Mouse (Mus musculus): Measurements from ENCODE around the gene Rps6ka1. TPM values are rescaled to one million over a fixed set of nuclear protein-coding genes. Genes with fewer than 3 reads are reported as not detected.

The Rps6ka1 gene
- polyA plus RNA-seq, 1 experiment from 2014 or later = 53.3 TPM

DNA sequence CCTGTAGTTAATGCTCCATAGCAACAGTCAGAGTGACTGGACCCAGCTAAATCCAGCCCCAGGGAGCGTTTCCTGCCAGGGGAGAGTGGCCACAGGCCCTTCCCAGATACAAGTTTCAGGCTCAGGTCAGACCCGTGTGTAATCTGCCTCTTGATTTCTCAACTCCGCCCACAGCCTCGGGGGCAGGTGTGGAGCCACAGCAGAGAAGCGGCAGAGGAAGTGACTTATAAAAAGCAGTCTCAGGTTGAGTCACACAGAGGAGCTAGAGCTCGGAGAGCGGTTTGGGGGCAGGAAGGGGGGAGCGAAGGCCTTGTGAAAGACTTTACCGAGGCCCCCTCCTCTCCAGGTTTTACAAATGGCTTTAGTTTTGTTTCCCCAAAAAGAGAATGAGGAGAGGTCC lies 46.6 kb downstream of the Rps6ka1 start:
- 0 out of 2 replicates have a peak, but pooled peaks cover 4% of the 10 kb centered on the region for H3K36me3 ChIP-seq
- no peaks in the 10 kb centered on the region for H3K27me3 ChIP-seq (ENCODE audit: low read depth, poor library complexity, severe bottlenecking)
- peaks cover 8% of the 10 kb centered on the region; the same call in 1 of the 2 replicates for H3K4me1 ChIP-seq
- H3K9me3 ChIP-seq (replicated peaks) = no peaks in the 10 kb centered on the region
- DNase-seq (ENCODE audit: low spot score) = no peak
- H3K27ac ChIP-seq = peak overlapping the region; percentile 1
- no peak overlapping the region for H3K4me3 ChIP-seq
- 40% methylated on average over 9 of the region's 9 CpGs for WGBS

DNA sequence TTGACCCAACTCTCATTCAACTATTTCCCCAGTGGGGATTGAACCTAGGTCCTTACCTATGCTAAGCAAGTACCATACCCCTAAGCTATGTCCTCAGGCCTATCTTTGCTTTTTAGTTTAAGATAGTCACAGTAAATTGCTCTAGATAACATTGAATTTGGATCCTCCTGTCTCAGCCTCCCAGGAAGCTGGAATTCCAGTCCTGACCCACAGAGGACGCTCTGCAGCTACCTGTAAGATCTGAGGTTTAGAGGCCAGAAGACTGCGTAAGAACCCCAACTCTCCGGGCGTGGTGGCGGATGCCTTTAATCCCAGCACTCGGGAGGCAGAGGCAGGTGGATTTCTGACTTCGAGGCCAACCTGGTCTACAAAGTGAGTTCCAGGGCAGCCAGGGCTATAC lies 47.1 kb downstream of the Rps6ka1 start:
- no peak for DNase-seq (ENCODE audit: low spot score)
- H3K9me3 ChIP-seq (replicated peaks) = no peaks in the 10 kb centered on the region
- no peak overlapping the region for H3K27ac ChIP-seq
- WGBS = 96% methylated on average over 7 of the region's 7 CpGs
- H3K27me3 ChIP-seq (ENCODE audit: low read depth, poor library complexity, severe bottlenecking) = no peaks in the 10 kb centered on the region
- no peak overlapping the region for H3K4me3 ChIP-seq
- H3K4me1 ChIP-seq = peaks cover 8% of the 10 kb centered on the region; the same call in 1 of the 2 replicates
- no peaks in the 10 kb centered on the region for H3K36me3 ChIP-seq

DNA sequence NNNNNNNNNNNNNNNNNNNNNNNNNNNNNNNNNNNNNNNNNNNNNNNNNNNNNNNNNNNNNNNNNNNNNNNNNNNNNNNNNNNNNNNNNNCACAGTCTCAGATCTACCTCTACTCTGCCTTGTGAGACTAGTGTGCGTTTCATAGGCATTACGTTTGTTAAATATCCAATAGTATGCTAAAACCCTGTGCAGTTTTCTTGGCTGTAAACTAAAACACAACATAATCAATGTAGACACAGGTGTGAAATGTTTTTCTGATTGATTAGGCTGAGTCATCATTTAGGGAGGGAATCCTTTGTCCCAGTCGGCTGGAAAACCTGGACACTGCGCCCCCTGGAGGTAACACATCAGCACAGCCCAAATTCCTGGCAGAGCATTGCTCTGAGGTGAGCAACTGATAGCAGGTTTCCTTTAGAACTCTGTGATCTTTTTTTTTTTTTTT lies 48.2 kb downstream of the Rps6ka1 start:
- Histone ChIP-seq H3K36me3 (no peaks in the 10 kb centered on the region), H3K27me3 (ENCODE audit: low read depth, poor library complexity, severe bottlenecking) (no peaks in the 10 kb centered on the region), H3K27ac (no peak overlapping the region), H3K9me3 (replicated peaks) (no peaks in the 10 kb centered on the region), H3K4me1 (peaks cover 8% of the 10 kb centered on the region; the same call in 1 of the 2 replicates), H3K4me3 (no peak overlapping the region)
- peak; percentile 49 for DNase-seq (ENCODE audit: low spot score)
- WGBS = 76% methylated on average over 4 of the region's 4 CpGs

DNA sequence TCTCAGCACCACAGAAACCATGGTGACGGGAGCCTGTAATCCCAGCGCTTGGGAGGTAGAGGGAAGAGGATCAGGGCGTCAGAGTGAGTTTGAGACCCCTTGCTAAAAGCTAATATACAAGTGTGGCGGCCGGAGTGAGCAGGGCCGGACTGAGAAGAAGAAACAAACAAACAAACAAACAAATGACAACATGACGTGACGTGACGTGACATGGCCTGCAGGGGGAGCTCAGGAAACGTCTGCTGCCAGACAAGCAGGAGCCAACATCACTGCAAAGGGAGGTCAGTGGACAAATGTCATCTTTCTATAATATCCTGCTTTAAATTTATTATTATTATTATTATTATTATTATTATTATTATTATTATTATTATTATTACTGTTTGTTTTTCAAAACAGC lies 51.0 kb downstream of the Rps6ka1 start:
- Histone ChIP-seq H3K9me3 (replicated peaks) (no peaks in the 10 kb centered on the region), H3K36me3 (no peaks in the 10 kb centered on the region), H3K27ac (no peak overlapping the region), H3K4me1 (peaks cover 8% of the 10 kb centered on the region; the same call in 1 of the 2 replicates), H3K4me3 (no peak overlapping the region), H3K27me3 (ENCODE audit: low read depth, poor library complexity, severe bottlenecking) (no peaks in the 10 kb centered on the region)
- 65% methylated on average over 10 of the region's 10 CpGs for WGBS
- peak; percentile 64 for DNase-seq (ENCODE audit: low spot score)

DNA sequence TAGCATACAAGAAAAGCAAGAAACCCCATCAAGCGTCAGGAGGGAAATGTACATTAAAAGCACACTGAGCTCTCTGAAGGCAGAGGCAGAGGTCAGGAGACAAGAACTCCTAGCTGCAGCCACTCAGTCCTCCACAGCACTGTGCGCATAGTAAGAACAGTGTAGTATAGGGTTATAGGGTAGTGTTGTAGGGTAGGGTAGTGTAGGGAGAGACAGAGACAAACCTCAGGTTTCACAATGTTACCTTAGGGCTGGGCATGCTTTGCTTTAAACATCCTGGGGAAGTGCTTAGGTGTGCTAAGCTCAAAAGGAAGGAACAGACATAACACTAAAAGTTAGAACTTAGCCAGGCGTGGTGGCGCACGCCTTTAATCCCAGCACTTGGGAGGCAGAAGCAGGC lies 52.4 kb downstream of the Rps6ka1 start:
- DNase-seq (ENCODE audit: low spot score) = no peak
- H3K27me3 ChIP-seq (ENCODE audit: low read depth, poor library complexity, severe bottlenecking) = no peaks in the 10 kb centered on the region
- 92% methylated on average over 5 of the region's 5 CpGs for WGBS
- H3K4me1 ChIP-seq = no peaks in the 10 kb centered on the region
- H3K36me3 ChIP-seq = no peaks in the 10 kb centered on the region
- H3K4me3 ChIP-seq = no peak overlapping the region
- H3K27ac ChIP-seq = no peak overlapping the region
- H3K9me3 ChIP-seq (replicated peaks) = no peaks in the 10 kb centered on the region

DNA sequence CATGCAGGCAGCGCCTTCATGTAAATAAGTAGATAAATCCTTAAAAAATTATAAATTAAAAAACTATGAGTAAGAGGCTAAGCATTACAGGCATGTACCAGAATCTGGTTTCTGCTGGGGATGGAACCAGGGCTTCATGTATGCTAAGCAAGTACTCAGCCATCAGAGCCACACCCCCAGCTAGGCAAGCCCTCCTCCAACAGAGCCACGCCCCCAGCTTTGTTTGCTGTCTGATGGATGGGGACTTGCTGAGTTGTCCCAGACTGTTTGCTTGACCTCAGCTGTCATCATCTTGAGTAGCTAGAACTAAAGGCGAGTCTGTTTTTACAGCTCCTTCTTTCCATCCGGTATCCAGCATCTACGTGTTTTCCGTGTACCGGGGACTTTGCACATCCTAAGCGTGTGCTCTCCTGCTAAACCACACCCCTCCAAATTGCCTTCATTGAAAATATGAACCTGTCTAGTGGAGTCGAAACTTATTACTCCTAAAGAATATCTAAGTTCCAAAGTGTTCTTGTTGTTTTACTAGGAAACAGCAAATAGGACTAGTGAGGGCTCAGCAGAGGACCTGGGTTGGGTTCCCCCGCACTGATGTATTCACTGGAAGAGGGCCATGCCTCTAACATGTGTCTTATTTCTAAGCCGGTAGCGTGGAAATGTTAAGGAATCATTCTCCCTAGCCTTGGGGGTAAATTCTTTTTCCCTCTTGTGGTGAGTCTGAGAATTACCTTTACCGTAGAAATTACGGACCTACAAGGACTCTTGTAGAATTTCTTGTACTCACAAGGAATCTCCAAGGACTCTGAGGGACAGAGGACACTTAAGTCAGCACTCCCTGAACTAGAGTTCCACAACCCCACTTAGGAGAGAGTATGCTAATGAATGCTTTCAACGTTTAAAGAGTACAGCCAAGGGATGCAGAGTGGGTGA lies 54.4 kb downstream of the Rps6ka1 start:
- Histone ChIP-seq H3K4me1 (peaks cover 15% of the 10 kb centered on the region), H3K27me3 (ENCODE audit: low read depth, poor library complexity, severe bottlenecking) (peaks cover 11% of the 10 kb centered on the region), H3K4me3 (no peak overlapping the region), H3K36me3 (no peaks in the 10 kb centered on the region), H3K9me3 (replicated peaks) (no peaks in the 10 kb centered on the region), H3K27ac (no peak overlapping the region)
- WGBS = 73% methylated on average over 15 of the region's 15 CpGs
- DNase-seq (ENCODE audit: low spot score) = no peak

DNA sequence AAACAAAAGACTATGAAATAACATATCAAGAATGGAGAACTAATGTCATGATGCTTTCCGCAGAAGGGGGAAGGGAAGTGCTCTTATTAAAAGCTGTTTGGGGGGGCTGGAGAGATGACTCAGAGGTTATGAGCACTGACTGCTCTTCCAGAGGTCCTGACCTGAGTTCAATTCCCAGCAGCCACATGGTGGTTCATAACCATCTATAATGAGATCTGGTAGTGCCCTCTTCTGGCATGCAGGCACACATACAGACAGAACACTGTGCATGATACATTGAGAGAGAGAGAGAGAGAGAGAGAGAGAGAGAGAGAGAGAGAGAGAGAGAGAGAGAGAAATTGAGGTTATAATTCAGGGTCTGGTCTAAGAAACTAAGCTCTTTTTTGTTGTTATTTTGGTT lies 57.1 kb downstream of the Rps6ka1 start:
- WGBS = 100% methylated on average over 1 of the region's 1 CpGs
- no peak for DNase-seq (ENCODE audit: low spot score)
- H3K9me3 ChIP-seq (replicated peaks) = no peaks in the 10 kb centered on the region
- no peaks in the 10 kb centered on the region for H3K36me3 ChIP-seq
- peaks cover 20% of the 10 kb centered on the region for H3K4me1 ChIP-seq
- H3K27me3 ChIP-seq (ENCODE audit: low read depth, poor library complexity, severe bottlenecking) = peaks cover 21% of the 10 kb centered on the region
- H3K4me3 ChIP-seq = no peak overlapping the region
- H3K27ac ChIP-seq = no peak overlapping the region

DNA sequence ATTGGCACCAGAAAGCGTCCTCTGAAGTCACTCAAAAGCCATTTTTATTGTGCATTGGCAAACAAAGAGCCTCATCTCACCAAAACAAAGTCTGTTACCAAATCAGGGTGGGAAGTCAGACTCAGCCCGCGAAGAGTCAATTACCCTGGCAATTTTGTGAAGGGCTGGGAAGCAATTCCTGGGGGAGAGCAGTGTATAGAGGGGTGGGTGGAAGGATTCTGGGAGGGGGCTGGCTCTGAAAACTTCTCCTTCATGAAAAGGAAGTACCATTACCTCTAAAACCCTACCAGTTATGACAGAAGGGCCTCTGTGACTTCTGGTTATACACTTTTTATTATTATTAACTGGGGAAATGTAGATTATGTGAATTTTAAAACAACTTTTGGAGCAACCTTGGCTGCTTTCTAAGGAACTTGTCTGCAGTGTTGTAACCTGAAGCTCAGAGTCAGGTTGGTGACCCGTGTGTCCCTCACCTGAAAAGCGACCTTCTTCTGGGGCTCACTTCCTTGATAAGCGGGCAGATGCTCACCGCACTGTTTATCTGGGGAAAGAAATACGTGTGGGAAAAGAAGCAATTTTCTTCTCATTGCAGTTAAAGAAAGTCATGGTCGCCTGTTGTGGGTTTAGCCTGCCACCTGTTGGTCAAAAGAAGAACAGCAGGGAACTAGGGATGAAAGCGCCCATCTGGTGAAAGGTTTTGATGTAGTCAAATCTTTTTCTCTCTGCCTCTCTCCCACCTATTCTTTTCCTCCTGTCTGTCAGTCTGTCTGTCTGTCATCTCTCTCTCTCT lies 58.1 kb downstream of the Rps6ka1 start:
- Histone ChIP-seq H3K9me3 (replicated peaks) (no peaks in the 10 kb centered on the region), H3K4me1 (peaks cover 20% of the 10 kb centered on the region), H3K4me3 (no peak overlapping the region), H3K27me3 (ENCODE audit: low read depth, poor library complexity, severe bottlenecking) (peaks cover 21% of the 10 kb centered on the region), H3K36me3 (no peaks in the 10 kb centered on the region), H3K27ac (0 out of 2 replicates have a peak overlapping the region, but pooled peaks have one; percentile 42)
- 7% methylated on average over 10 of the region's 10 CpGs for WGBS
- peak; percentile 76 for DNase-seq (ENCODE audit: low spot score)

DNA sequence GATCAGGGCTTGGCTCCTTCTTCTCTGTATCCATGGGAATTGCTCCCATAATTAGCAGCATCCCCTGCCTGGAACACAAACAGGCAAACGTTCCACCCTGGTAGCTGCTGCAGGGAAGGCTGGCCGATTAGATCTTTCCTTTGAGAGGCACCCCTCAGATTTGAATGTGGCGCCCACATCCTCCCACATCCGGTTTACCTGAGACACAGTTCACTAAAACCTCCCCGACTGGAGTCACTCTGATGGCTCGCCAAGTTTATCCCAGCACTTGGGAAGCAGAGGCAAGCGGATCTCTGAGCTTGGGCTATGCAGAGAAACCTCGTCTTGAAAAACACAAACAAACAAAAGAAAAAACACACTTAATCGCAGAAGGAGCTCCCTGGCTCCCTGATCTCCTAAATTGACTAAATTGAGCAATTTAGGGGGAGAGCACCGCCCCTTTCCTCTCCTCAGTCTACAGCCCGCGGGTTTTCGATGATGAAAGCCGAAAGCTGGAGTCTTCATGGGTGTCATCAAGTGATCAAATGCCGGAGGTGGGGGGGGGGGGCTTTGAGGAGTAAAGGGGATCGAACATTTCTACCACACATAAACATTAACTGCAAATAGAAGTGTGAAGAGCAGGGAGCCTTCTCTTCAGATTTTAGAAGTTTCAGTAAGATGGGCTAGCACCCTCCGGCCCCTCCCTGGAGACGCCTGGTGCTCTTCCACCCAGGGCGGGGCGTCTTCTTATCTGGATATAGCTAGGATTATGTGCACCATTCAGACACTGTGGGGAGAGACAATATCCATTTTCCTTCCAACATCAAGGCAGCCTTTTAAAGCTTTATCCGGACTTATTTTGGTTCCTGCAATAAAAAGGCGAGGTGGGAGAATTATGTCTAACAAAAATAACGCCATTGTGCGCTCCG lies 59.5 kb downstream of the Rps6ka1 start:
- Histone ChIP-seq H3K27me3 (ENCODE audit: low read depth, poor library complexity, severe bottlenecking) (peaks cover 21% of the 10 kb centered on the region), H3K36me3 (no peaks in the 10 kb centered on the region), H3K27ac (peak overlapping the region; percentile 19; the same call in 1 of the 2 replicates), H3K4me3 (peak overlapping the region; percentile 22), H3K9me3 (replicated peaks) (no peaks in the 10 kb centered on the region), H3K4me1 (peaks cover 20% of the 10 kb centered on the region)
- WGBS = 23% methylated on average over 25 of the region's 25 CpGs
- no peak for DNase-seq (ENCODE audit: low spot score)

DNA sequence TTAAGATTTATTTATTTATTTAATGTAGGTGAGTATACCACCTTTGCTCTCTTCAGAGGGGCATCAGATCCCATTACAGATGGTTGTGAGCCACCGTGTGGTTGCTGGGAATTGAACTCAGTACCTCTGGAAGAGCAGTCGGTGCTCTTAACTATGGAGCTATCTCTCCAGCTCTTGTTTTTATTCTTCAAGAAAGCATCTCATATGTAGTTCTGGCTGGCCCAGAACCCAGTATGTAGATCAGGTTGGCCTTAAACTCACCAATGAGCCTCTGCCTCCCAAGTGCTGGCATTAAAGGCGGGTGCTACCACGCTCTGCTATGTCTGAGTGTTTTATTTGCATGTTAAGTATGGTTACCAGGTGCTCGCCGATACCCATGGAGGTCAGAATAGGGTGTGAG lies 60.2 kb downstream of the Rps6ka1 start:
- 82% methylated on average over 6 of the region's 6 CpGs for WGBS
- H3K4me1 ChIP-seq = peaks cover 20% of the 10 kb centered on the region
- no peak overlapping the region for H3K27ac ChIP-seq
- H3K4me3 ChIP-seq = no peak overlapping the region
- H3K27me3 ChIP-seq (ENCODE audit: low read depth, poor library complexity, severe bottlenecking) = peaks cover 21% of the 10 kb centered on the region
- no peaks in the 10 kb centered on the region for H3K36me3 ChIP-seq
- no peaks in the 10 kb centered on the region for H3K9me3 ChIP-seq (replicated peaks)
- no peak for DNase-seq (ENCODE audit: low spot score)

DNA sequence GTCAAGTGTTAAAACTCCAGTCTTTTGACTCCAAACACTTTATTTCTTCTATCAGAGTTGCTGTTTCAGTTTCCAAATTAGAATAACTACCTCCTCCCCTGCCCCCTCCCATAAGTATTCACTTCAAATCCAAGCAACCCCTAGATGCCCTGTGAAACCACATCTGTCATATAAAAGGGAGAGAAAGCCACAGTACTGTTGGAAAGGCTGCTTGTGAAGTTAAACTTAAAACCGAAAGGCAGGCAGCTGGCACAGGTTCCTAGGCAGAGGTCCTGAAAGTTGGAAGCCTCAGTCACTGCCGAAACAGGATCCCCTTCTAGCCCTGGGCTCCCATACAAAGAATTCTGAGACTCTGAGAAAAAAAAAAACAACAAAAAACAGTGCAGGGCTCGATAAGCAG lies 61.9 kb downstream of the Rps6ka1 start:
- Histone ChIP-seq H3K4me1 (peaks cover 24% of the 10 kb centered on the region), H3K27me3 (ENCODE audit: low read depth, poor library complexity, severe bottlenecking) (peaks cover 21% of the 10 kb centered on the region), H3K27ac (no peak overlapping the region), H3K36me3 (no peaks in the 10 kb centered on the region), H3K9me3 (replicated peaks) (no peaks in the 10 kb centered on the region), H3K4me3 (no peak overlapping the region)
- no peak for DNase-seq (ENCODE audit: low spot score)
- WGBS = 64% methylated on average over 3 of the region's 3 CpGs
